Mouse (Mus musculus) kidney, postnatal 36 days (tissue): ENCODE measurements around the gene Cd79a.

Experiments
- DNase-seq, 2 experiments: peaks; one replicate each; pipeline ENCODE4 v3.0.0; 2021 to 2022; ENCODE audit warnings: mixed read lengths in 2 of 2

The Cd79a gene

DNA sequence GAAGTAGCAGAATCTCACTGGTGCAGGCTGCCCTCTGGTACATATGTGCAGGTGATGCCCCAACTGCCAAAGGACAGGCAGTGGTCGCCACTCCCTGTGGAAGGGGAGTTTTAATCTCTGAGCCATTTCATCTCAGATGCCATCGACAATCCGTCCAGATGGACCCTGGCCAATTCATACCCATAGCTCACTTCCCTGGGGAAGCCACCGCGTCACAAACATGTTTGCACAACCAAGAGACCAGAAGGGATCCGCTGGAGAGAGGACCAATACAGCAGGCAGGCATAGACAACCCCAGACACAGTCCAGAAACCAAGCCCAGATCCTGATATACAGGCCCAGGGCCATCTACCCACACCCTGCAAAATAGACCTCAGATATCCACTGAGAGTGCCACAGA is 33.3 kb downstream of the Cd79a start:
- no peak for DNase-seq

DNA sequence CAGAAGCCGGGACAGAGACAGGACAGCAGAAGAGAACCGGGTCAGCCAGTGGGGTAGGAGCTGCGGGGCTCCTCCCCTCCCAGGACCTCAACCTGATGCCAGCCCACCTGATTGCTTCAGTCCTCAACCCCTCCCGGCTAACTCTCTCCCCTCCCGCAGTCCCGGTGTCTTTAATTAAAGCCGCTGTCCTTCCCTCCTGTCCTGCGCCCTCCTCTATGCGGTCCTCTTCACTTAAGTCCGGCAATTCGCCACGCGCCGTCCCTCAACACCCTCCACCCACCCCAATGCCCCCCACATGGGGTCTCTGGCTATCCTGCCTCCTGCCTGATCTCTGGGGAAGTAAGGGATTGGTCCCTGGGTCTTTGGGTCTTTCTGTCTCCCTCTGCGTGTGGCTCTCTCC is 34.5 kb downstream of the Cd79a start:
- no peak for DNase-seq

DNA sequence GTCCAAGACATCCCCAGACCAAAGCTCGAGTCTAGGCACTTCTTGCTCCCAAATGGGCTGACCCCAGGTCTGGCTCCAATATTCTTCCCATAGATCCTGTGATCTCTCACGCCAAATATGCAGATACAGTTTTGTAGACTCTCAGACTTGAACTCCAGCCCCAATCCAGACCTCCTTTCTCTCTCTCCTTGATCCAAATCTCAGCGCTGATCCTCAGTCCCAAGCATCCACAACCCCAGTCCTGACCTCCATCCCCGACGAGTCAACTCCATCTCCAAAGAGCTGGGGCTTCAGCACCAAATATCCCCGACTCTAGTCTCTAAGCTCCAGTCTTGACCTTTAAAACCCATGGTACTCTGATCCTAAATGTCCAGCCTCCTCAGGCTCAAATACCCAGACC is 46.5 kb downstream of the Cd79a start:
- no peak for DNase-seq

DNA sequence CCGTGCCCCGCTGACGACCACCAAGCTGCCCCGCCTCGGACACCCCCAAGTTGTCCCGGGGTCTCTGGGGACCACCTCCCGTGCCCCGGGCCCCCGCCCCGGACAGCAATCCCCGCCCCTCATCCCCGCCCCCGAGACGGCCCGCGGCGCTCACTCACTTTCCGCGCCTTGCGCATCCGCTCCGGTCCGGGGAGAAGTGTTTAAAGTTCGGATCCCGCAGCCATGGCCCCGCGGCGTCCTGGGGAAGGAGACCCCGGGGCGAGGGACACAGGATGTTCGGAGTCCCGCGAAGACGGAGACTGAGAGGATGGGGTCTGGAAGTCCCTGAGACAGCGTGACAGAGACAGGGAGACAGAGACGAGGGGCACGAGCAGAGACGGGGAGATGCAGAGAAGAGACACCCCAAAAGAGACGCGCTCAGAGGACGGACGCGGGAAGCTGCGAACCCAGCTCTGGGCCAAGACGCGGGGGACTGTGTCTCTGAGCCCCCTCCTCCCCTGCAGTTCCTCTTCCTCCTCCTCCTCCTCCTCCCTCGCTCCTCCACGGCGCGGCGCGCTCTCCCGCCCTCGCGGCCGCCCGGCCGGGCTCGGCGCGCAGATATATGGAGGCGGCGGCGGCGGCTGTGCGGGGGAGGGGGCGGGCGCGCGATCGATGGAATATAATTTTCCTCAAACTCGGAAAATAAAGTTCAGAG is 47.2 kb downstream of the Cd79a start, which contains the start of gene Gm4881:
Gm4881 (minus strand) TSS at position 238 of the 694 bp plus-strand sequence.
- DNase-seq, result no peak

DNA sequence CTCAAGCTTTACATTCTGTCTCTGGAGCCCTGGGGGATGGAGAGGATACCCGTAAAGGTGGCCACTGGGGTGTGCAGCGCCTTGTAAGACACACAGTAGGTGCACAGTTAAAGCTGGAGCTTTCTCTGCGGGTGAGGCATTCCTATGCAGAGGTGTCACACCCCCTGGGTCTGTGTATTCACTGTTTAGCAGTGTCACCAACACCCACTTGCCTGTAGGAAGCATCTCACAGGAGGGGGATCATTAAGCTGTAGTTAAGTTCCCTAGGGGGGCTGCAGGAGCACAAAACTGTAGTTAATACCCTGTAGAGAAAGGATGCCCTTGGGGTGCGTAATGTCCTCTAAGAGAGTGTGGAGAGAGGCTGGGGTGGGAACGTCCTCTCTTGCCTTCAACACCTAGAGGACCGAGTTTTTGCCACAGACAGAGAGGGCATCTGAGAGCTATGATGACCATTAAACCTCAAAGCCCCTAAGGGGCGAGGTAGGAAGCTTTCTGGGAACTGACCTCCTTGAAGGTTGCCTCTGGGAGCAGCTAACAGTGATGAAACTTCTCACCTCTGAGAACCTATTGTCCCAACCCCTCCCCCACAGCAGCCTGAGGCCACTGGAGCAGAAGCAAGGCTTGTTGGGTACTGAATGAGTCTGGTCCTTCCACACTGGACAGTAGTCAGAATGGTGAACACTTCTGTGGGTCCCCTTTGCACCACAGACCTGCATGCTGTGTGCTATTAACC is 50.3 kb downstream of the Cd79a start:
- DNase-seq, result no peak

DNA sequence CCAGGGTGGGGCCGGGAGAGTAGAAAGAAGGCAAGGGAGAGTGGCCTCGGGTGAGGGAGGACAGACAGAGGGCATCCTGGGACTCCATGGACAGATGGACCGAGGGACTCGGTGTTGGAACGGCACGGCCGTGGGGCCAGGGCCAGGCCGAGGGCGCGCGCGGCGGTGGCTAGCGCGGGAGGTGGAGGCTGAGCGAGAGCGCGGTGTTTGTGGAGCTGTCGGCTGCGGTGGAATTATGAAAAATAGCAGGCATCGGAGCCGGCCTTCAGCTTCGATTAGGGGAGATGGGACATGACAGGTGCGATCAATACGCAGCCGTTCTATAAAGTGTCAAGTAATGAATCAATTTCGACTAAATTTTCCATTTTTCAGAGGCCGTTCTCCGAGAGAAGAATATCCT is 51.6 kb downstream of the Cd79a start:
- DNase-seq, result no peak

DNA sequence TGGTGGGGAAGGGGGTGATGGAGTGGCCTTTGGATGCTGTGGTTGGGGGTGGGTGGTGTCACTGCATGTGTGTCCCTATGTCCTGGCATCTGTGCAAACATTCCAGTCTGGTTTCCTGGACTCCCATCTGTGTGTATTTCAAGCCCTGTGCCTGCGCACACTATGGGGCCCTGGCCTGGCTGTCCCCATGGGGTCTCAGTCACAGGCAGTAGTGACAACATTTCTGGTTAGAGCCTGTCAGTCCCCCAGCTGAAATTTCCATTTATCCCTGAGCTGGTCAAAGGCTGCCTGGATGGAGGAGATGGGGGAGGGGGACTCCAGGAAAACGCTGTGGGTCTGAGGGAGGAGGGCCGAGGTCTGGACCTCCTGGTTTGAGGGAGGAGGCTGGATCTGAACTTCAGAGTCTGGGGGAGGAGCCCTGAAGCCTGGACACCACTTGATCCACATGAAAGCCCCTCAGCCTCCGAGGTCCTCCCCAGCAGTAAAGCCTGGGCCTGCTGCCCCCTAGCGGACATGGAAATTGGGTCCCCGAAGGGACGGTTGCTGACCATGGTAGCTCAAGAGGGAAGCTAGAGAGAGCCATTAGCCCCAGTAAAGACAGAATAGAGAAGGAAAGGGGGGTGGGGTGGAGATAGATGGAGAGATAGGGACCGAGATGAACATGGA is 52.9 kb downstream of the Cd79a start:
- DNase-seq, result peak; percentile 56 to 87
